Mouse (Mus musculus) kidney, adult 2 months (tissue): ENCODE results near the gene Aff2.

Experiments
- CTCF ChIP-seq: fragments of 200-500 bp; conservative IDR thresholded peaks from 2 replicates; pipeline ENCODE4 v1.5.1; 2011; ENCODE audit warnings: low read depth, mild to moderate bottlenecking, control low read depth, low read length, moderate library complexity, mixed read lengths; ENCODE audit not compliant: insufficient read depth, insufficient read length
- POLR2A ChIP-seq: fragments of 200-500 bp; IDR thresholded peaks from one replicate; pipeline ENCODE4 v1.6.1; 2011; ENCODE audit warnings: low read depth, low read length, control low read depth

GRCm38 (mm10) chrX:69364198-69364597 lies 4.1 kb downstream of the Aff2 start:
- no peak for TF ChIP-seq CTCF
- no peak for TF ChIP-seq POLR2A
